Mouse (Mus musculus) neutrophil, adult 65 days (primary cell): ENCODE measurements around the gene Prkcd. TPM values are rescaled to one million over a fixed set of nuclear protein-coding genes. Genes with fewer than 3 reads are reported as not detected.

Experiments
- total RNA-seq: library from RNA; stranded (reverse); gene quantifications from 2 replicates; pipeline ENCODE4 v1.2.4, GENCODE M21; 2023

Prkcd gene
- total RNA-seq: 603 and 666 TPM in 2 replicates

DNA sequence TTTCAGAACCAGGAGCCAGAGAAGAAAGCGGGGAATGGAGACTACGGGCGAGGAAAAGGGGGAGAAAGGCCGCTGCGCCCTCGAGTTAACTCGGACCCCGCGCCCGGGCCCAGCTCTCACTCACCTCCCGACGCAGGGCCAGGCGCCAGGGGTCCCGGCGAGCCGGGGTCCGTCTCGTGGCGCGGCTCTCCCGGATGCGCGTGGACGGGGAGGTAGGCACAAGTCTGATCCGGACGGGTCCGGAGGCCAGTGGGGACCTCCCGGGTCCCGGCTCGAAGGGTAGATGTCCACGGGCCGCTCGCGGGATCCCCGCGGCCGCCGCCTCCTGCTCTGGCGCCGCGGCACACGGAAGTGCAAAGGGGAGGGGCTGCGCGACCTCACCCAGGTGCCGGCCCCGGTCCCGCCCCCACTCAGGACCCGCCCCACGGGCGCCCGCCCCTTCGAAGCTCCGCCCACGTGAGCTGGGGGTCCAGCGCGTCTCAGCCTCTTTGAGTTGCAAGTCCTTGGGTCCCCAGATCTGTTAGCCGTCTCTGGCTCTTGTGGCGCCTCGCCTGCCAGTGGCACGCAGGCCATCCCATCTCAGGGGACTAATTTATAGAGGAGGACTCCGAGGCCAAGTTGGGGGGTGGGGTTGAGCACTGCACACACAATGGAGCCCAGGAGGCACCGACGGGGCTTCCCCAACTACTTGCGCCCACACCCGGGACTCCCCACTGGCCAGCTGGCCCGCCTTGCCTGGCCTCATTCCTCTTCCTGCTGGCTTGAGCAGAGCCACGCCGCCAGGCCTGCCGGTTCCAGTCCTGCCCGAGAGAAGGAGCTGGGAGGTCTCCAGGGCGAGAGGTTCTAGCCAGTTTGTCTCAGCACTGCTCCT lies at the start of gene Prkcd:
TSS of gene Prkcd (minus strand) at position 355 of the 871 bp plus-strand sequence.

DNA sequence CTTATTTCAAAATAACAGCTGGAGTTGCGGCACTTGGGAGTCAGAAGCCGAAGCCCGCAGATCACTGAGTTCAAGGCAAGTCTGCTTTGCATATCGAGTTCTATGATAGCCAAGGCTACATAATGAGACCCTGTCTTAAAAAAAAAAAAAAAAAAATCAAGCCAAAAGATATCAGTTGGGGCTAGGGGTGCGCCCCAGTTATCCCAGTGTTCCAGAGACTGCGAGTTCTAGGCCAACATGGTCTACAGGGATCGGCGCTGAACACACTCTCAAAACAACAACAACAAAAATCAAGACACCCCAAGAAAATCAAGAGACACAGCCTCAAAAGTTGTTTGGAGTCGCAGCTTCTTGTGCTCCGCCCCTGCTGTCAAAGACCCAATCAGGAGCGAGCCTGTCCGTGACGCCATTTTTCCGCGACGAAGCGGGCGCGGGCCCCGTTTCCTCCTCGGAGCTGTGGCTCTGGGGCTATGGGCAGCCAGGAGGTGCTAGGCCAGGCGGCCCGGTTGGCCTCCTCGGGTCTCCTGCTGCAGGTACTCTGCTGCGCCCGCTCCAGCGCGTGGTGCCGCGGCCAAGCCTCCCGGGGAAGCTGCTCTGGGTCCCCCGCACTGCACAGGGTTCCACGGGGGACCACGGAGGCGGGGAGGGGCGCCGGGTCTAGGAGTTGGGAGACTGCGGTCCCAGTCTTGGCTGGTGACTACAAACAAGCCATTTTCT lies 28.1 kb upstream of the Prkcd start, which contains the start of gene Rft1:
TSS of gene Rft1 (plus strand) at position 418 of the 717 bp plus-strand sequence.

DNA sequence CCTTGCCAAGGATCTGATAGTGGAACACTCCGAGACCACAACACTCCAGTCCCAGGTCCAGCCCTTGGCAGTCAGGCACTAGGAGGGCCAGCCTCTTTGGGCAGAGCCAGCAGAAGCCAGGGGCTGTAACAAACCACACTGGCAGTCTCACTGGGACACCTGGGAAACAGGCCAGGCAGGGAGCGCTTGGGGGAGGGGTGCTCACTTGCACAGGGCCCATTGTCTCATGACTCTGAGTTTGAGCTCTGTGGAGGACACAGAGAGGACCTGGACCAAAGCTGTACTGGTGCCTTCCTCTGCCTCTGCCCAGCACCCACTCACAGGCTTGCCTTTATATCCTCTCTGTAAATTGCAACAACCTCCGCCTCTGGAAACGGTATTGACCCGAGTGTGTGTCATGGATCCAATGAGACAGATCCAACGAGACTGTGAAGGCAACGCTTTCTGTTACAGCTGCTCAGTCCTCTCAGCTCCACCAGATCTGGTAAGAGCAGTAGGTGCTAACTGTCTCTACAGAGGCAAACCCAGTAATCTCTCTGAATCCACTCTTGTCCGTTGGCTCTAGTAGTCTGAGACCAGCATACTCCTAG lies 77.8 kb downstream of the Prkcd start, which contains the start of gene Tkt:
TSS of gene Tkt (plus strand) at position 229 of the 590 bp plus-strand sequence.

Other genes with a start within 250 kb of the Prkcd start
- gene Dcp1a, start 146.7 kb downstream of the Prkcd start, total RNA-seq: 30.1 and 36.9 TPM in 2 replicates
- 1.1 and 3.4 TPM in 2 replicates for gene Cacna1d, start 134.8 kb downstream of the Prkcd start, total RNA-seq
- gene Tkt, start 77.9 kb downstream of the Prkcd start, total RNA-seq: 1,152 and 1,273 TPM in 2 replicates
- 5.4 and 6.4 TPM in 2 replicates for gene Rft1, start 28.1 kb upstream of the Prkcd start, total RNA-seq
- 11.6 and 15.1 TPM in 2 replicates for gene Sfmbt1, start 88.6 kb upstream of the Prkcd start, total RNA-seq
- 8.3 and 14.1 TPM in 2 replicates for gene Tmem110, start 199.4 kb upstream of the Prkcd start, total RNA-seq